Mouse (Mus musculus) embryo, embryonic 10.5 days (tissue): ENCODE measurements around the gene Hormad1.
"Not testable (repeated sequence)": the region's sequence is repeated elsewhere in the genome, so short reads cannot be mapped to it uniquely, and the experiment has no call there.

Source experiments
- DNase-seq: peaks from one replicate; pipeline ENCODE4 v3.0.0-alpha.2; 2015; ENCODE audit warnings: low spot score

Hormad1 gene

GRCm38 (mm10) chr3:95561826-95562225, 2.3 kb downstream of the Hormad1 start:
- no peak for DNase-seq

DNA sequence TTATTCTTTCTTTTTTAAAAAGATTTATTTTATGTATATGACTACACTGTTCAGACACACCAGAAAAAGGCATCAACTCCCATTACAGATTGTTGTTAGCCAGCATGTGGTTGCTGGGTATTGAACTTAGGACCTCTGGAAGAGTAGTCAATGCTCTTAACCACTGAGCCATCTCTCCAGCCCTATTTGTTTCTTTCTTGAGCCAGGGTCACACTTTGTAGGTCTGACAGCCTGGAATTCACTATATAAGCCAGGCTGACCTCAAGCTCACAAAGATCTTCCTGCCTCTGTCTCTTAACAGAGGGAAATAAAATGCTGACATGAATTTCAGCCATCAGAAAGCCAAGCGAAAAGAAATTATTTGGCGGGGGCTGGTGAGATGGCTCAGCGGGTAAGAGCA, 10.1 kb downstream of the Hormad1 start:
- no peak for DNase-seq

GRCm38 (mm10) chr3:95587754-95588603, 28.5 kb downstream of the Hormad1 start:
- no peak for DNase-seq

DNA sequence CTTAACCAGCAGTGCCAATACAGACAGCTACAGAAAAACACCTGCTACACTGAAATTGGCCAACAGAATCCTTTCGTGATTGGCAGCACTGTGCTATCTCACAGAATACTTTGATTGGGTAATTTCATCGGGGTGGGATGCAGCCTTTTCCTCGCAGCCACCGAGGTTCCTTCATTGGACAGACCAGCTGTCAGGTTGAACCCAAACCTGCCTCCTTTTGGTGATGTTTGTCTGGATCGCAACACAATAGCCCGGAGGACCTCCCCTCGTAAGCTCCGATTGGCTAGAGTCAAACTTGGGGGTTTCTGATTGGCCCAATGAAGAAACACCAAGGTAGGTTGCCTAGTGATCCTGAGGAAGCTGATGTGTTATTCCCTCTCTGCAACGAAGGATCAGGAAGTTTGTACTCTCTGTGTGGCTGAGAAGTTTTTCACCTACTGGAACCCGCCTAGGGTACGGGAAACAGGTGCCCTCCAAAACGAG, 29.2 kb downstream of the Hormad1 start, which contains the start of gene Golph3l:
Golph3l (plus strand) TSS at position 331 of the 483 bp plus-strand sequence.
- DNase-seq, result peak; percentile 98

DNA sequence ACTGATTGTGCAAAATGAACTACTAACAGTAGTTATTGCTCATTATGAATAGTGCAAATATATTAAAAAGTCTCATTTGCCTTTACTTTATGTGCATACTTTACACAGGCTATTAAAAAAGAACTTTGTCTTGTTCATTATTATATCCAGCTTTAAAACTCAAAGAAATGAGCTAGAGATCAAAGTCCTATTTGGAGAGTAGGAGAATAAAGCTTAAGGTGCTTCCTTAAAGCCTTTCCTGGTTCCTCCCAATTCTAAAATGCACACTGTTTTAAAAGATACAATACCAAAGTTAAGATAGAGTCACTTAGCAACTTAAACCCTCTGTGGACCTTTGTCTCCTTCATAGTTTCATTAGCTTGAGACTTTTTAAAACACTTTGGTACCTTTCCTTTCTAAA, 39.3 kb downstream of the Hormad1 start:
- DNase-seq, result no peak

- DNase-seq, result no peak
Observed at GRCm38 (mm10) chr3:95601287-95601686, 41.8 kb downstream of the Hormad1 start.

DNA sequence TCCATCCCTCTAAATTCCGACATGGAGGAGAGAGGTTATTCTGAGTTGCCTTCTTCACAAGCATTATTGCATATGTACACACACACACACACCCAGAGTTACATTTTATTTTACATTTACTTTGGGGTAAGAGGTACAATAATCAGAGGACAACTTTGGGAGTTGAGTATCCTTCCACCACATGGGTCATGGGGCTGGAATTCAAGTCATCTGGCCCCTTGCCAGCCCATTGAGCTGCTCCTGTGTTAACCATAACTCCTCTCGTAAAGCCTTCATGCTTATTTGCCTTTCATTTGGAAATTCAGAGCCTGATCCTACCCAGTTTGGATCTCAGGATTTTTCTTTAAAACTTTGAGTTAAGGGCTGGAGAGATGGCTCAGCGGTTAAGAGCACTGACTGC, 46.6 kb downstream of the Hormad1 start:
- DNase-seq, result no peak

GRCm38 (mm10) chr3:95609195-95609594, 49.7 kb downstream of the Hormad1 start:
- DNase-seq, result no peak

- no peak for DNase-seq
Observed at GRCm38 (mm10) chr3:95613996-95614395, 54.5 kb downstream of the Hormad1 start.

- no peak for DNase-seq
Observed at GRCm38 (mm10) chr3:95618511-95618910, 59.0 kb downstream of the Hormad1 start.

- no peak for DNase-seq
Observed at GRCm38 (mm10) chr3:95621241-95621640, 61.8 kb downstream of the Hormad1 start.

DNA sequence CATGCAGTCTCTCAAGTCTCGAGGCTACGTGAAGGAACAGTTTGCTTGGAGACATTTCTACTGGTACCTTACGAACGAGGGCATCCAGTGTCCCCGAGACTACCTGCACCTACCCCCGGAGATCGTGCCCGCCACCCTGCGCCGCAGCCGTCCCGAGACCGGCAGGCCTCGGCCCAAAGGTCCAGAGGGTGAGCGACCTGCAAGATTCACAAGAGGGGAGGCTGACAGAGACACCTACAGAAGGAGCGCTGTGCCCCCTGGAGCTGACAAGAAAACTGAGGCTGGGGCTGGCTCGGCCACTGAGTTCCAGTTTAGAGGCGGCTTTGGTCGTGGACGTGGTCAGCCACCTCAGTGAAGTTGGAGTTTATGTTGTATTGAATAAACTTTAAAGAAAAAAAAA, 62.9 kb downstream of the Hormad1 start:
- not testable (repeated sequence) for DNase-seq

- DNase-seq, result peak; percentile 21
Observed at GRCm38 (mm10) chr3:95623551-95623950, 64.1 kb downstream of the Hormad1 start.

GRCm38 (mm10) chr3:95623991-95624515, 64.6 kb downstream of the Hormad1 start:
- DNase-seq, result not testable (repeated sequence)

- DNase-seq, result peak; percentile 100
Observed at GRCm38 (mm10) chr3:95624628-95625503, 65.4 kb downstream of the Hormad1 start, which contains the start of gene Ensa. Ensa (plus strand) TSS chr3:95624993.

GRCm38 (mm10) chr3:95627763-95628162, 68.3 kb downstream of the Hormad1 start:
- DNase-seq, result no peak

- DNase-seq, result no peak
Observed at GRCm38 (mm10) chr3:95629755-95630154, 70.3 kb downstream of the Hormad1 start.

GRCm38 (mm10) chr3:95630856-95631255, 71.4 kb downstream of the Hormad1 start:
- no peak for DNase-seq

DNA sequence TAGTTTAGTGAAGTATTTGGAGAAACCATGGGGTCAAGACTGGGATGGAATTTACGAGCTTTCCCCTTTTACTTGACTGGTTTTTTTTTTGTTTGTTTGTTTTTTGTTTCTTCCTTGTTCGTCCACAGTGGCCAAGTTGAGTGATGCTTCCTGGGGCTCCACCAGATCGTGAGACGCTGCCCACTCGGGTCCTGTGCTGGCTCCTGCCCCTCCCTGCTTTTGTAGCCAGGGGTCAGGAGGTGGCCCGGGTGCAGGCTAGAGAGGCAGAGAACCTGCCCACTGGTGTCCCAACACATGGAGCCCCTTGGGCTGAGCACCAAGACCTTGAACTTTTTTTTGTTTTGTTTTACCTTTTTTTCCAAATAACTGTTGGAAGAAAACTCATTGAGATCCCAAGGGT, 71.8 kb downstream of the Hormad1 start:
- no peak for DNase-seq

DNA sequence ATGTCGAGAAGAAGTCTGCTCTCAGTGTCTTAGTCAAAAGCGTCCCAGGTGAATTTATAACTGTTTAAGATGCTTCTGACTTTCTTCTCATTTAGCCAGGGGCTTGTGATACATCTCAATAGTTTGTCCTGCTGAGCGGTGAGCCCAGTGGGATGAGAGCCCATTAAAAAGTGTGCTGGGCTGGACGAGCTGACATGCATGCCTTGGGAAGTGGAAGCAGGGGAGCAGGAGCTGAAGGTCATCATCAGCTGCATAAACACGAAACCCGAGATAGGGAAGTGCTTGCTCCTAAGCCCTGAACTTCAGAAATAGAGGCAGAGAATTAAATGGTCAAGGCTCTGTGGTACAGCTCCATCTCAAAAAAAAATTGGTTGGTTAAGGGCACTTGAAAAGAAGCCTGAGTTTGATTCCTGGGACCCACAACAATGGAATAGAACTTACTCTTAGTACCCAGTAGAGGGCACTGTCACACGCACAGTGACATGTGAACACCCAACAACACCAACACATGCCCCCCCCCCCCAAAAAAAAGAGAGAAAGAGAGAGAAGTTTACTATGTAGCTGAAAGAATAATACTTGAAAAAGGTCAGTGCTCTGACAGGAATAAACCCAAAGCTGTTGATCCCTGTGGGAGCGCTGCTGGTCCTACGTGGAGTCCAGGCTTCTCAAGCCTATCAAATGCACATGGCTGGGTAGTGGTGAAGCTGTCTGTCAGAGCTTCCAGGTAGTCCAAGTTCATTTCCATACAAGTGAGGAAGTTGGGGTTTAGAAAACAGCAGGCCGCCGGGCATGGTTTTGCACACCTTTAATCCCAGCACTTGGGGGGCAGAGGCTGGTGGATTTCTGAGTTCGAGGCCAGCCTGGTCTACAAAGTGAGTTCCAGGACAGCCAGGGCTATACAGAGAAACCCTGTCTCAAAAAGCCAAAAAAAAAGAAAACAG, 73.4 kb downstream of the Hormad1 start:
- peak; percentile 48 for DNase-seq

- DNase-seq, result no peak
Observed at GRCm38 (mm10) chr3:95635636-95636035, 76.2 kb downstream of the Hormad1 start.
